Mouse (Mus musculus) liver, postnatal 0 days (tissue): ENCODE data around the gene Mroh9. TPM values are rescaled to one million over a fixed set of nuclear protein-coding genes. Genes with fewer than 3 reads are reported as not detected.

Source experiments
- ATAC-seq: fragments of 200-750 bp; cut with Nextera tagmentation; 2 replicates; pipeline ENCODE4 v1.8.0; 2017; ENCODE audit warnings: mild to moderate bottlenecking, moderate library complexity
- DNase-seq: peaks from one replicate; pipeline ENCODE4 v3.0.0-alpha.2; 2016
- H3K27ac ChIP-seq: fragments of 300-500 bp; sonication (generic); 2 replicates; pipeline ENCODE4 v1.5.1; 2014; ENCODE audit warnings: antibody characterized with exemption, moderate library complexity, mild to moderate bottlenecking, low read depth
- H3K27me3 ChIP-seq: fragments of 300-500 bp; sonication (generic); 2 replicates; pipeline ENCODE4 v1.6.1; 2014; ENCODE audit warnings: low read length, control low read depth, mixed read lengths; ENCODE audit not compliant: insufficient read depth
- H3K36me3 ChIP-seq: fragments of 300-500 bp; sonication (generic); replicated peaks from 2 replicates; pipeline ENCODE4 v1.6.1; 2014; ENCODE audit warnings: mild to moderate bottlenecking, control low read depth, low read length, moderate library complexity, mixed read lengths; ENCODE audit not compliant: insufficient read depth
- H3K4me1 ChIP-seq: fragments of 300-500 bp; sonication (generic); 2 replicates; pipeline ENCODE4 v1.6.1; 2014; ENCODE audit warnings: antibody characterized with exemption, mild to moderate bottlenecking, control low read depth; ENCODE audit not compliant: insufficient read depth
- H3K4me2 ChIP-seq: fragments of 300-500 bp; sonication (generic); 2 replicates; pipeline ENCODE4 v1.6.1; 2014; ENCODE audit warnings: low read depth, mild to moderate bottlenecking, low read length, moderate library complexity, mixed read lengths
- H3K4me3 ChIP-seq: fragments of 300-500 bp; sonication (generic); 2 replicates; pipeline ENCODE4 v1.5.1; 2014; ENCODE audit warnings: low read depth, low read length
- H3K9ac ChIP-seq: fragments of 300-500 bp; sonication (generic); replicated peaks from 2 replicates; pipeline ENCODE4 v1.6.1; 2014; ENCODE audit warnings: mild to moderate bottlenecking, moderate library complexity
- H3K9me3 ChIP-seq: fragments of 300-500 bp; sonication (generic); 2 replicates; pipeline ENCODE4 v1.6.1; 2016; ENCODE audit warnings: mild to moderate bottlenecking, control low read depth, low read length, mixed read lengths
- CTCF ChIP-seq: sonication (generic); IDR thresholded peaks from 2 replicates; pipeline ENCODE4 v1.5.1; 2016; ENCODE audit warnings: antibody characterized with exemption, low read depth
- EP300 ChIP-seq: IDR thresholded peaks from 2 replicates; pipeline ENCODE4 v1.6.1; 2016; ENCODE audit warnings: antibody characterized with exemption, low read depth, mild to moderate bottlenecking
- WGBS: fragments of 180-500 bp; shearing (Covaris S2); extraction: QIAGEN DNeasy Blood & Tissue Kit; methylation state at CpG from one replicate; pipeline ENCODE4 v1.1.7; 2014; ENCODE audit not compliant: insufficient replicate concordance; 5-methylcytosine and 5-hydroxymethylcytosine counted together
- polyA plus RNA-seq: library from polyadenylated mRNA; unstranded; fragments of >200 nt; fragmentation: Nextera tagmentation; extraction: Ambion mirVana; gene quantifications from 2 replicates; pipeline ENCODE4 v1.2.1, GENCODE M21; 2015

Gene Mroh9
- not detected in 2 replicates for polyA plus RNA-seq

- Histone ChIP-seq H3K4me3 (no peak within 1 kb of the TSS), H3K4me2 (no peak within 1 kb of the TSS), H3K9me3 (no peaks in the 10 kb centered on the region), H3K27ac (no peak within 1 kb of the TSS), H3K9ac (no peak within 1 kb of the TSS), H3K4me1 (no peaks in the 10 kb centered on the region), H3K36me3 (no peaks in the 10 kb centered on the region), H3K27me3 (no peaks in the 10 kb centered on the region)
- DNase-seq (no peak), ATAC-seq (no peak)
- no peak for TF ChIP-seq CTCF
- TF ChIP-seq EP300, result no peak
- 75% methylated on average over 2 of the region's 2 CpGs for WGBS
These were observed at the start of gene Mroh9 for GRCm38 (mm10) chr1:163085570-163085969. TSS of gene Mroh9 (minus strand) at chr1:163085670.

GRCm38 (mm10) chr1:163129976-163130375 lies 44.5 kb upstream of the Mroh9 start:
- H3K4me3 ChIP-seq, result no peak overlapping the region
- no peaks in the 10 kb centered on the region for H3K36me3 ChIP-seq
- WGBS, result 49% methylated on average over 3 of the region's 3 CpGs
- no peaks in the 10 kb centered on the region for H3K27me3 ChIP-seq
- no peak overlapping the region for H3K9ac ChIP-seq
- ATAC-seq (no peak), DNase-seq (no peak)
- H3K4me2 ChIP-seq, result no peak overlapping the region
- H3K4me1 ChIP-seq, result no peaks in the 10 kb centered on the region
- no peaks in the 10 kb centered on the region for H3K9me3 ChIP-seq
- no peak for TF ChIP-seq EP300
- no peak for TF ChIP-seq CTCF
- H3K27ac ChIP-seq, result no peak overlapping the region

GRCm38 (mm10) chr1:163129129-163129900 lies 43.8 kb upstream of the Mroh9 start:
- H3K27me3 ChIP-seq, result no peaks in the 10 kb centered on the region
- no peak overlapping the region for H3K27ac ChIP-seq
- ATAC-seq, result no peak
- H3K36me3 ChIP-seq, result no peaks in the 10 kb centered on the region
- H3K4me3 ChIP-seq, result no peak overlapping the region
- 75% methylated on average over 9 of the region's 9 CpGs for WGBS
- no peak for TF ChIP-seq EP300
- TF ChIP-seq CTCF, result no peak
- no peak overlapping the region for H3K9ac ChIP-seq
- H3K9me3 ChIP-seq, result no peaks in the 10 kb centered on the region
- no peak for DNase-seq
- no peak overlapping the region for H3K4me2 ChIP-seq
- H3K4me1 ChIP-seq, result no peaks in the 10 kb centered on the region

- DNase-seq, result no peak
- ATAC-seq, result no peak
- Histone ChIP-seq H3K9me3 (no peaks in the 10 kb centered on the region), H3K27me3 (no peaks in the 10 kb centered on the region), H3K27ac (no peak overlapping the region), H3K4me1 (no peaks in the 10 kb centered on the region), H3K4me3 (no peak overlapping the region), H3K36me3 (no peaks in the 10 kb centered on the region), H3K9ac (no peak overlapping the region), H3K4me2 (no peak overlapping the region)
- no peak for TF ChIP-seq CTCF
- TF ChIP-seq EP300, result no peak
- WGBS, result 68% methylated on average over 7 of the region's 7 CpGs
These were observed 40.9 kb upstream of the Mroh9 start for GRCm38 (mm10) chr1:163126175-163126881.

GRCm38 (mm10) chr1:163122414-163122813 lies 36.9 kb upstream of the Mroh9 start:
- WGBS, result 83% methylated on average over 1 of the region's 1 CpGs
- Histone ChIP-seq H3K9ac (no peak overlapping the region), H3K9me3 (no peaks in the 10 kb centered on the region), H3K27ac (no peak overlapping the region), H3K4me1 (no peaks in the 10 kb centered on the region), H3K4me2 (no peak overlapping the region), H3K27me3 (no peaks in the 10 kb centered on the region), H3K36me3 (no peaks in the 10 kb centered on the region), H3K4me3 (no peak overlapping the region)
- TF ChIP-seq EP300, result no peak
- no peak for TF ChIP-seq CTCF
- DNase-seq, result no peak
- no peak for ATAC-seq

GRCm38 (mm10) chr1:163113461-163114174 lies 28.1 kb upstream of the Mroh9 start:
- no peaks in the 10 kb centered on the region for H3K36me3 ChIP-seq
- no peaks in the 10 kb centered on the region for H3K9me3 ChIP-seq
- no peak overlapping the region for H3K4me3 ChIP-seq
- WGBS, result 65% methylated on average over 8 of the region's 8 CpGs
- H3K27ac ChIP-seq, result no peak overlapping the region
- H3K27me3 ChIP-seq, result no peaks in the 10 kb centered on the region
- H3K9ac ChIP-seq, result no peak overlapping the region
- no peak overlapping the region for H3K4me2 ChIP-seq
- DNase-seq (no peak), ATAC-seq (no peak)
- H3K4me1 ChIP-seq, result no peaks in the 10 kb centered on the region
- TF ChIP-seq EP300 (no peak), CTCF (no peak)
